Mouse (Mus musculus): ENCODE data around the gene Sp4.

Gene Sp4

GRCm38 (mm10) chr12:118264905-118265304 is 36.3 kb downstream of the Sp4 start:
- DNase-seq (ENCODE audit: low spot score in 2 of 2) = no peak

DNA sequence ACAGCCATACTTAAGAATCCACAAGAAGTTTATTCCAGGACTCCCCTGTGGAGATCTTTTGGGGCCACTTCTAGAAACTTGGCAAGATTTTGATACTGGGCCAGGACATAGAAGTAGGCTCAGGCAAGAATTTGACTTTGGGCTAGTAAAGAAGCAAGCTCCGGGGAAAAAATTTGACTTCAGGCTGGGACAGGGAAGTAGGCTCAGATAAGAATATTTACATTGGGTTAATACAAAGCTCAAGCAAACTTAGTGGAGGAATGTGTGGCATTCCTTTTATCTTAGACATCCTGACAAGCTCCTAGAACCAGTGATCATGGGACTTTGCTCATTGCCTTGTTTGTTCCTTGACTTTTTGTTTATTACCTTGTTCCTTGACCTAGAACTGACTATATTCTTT is 37.4 kb downstream of the Sp4 start:
- DNase-seq (ENCODE audit: low spot score in 2 of 2) = no peak

DNA sequence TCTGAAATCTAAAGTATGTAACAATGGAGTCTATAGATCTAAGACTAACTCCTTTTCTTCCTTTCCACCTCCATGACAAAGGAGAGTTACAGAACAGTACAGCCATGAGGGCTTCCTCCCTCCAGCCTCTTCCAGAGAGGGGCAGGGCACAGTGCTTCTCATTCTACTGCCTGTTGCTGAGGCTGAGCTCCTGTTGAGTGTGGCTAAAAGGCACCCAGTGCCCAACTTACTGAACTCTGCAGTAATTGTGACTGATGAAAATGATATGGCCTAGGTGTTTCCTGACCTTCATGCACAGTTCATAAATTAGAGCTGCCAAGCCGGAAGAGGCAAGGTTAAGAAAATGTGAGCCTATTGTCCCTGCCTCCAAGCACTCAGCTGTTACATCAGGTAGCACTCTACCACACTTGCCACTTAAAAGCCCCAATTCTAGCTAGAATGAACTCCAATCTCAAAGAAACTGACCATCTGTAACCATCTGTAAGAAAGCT is 45.9 kb downstream of the Sp4 start:
- DNase-seq (ENCODE audit: low spot score in 2 of 2) = no peak

DNA sequence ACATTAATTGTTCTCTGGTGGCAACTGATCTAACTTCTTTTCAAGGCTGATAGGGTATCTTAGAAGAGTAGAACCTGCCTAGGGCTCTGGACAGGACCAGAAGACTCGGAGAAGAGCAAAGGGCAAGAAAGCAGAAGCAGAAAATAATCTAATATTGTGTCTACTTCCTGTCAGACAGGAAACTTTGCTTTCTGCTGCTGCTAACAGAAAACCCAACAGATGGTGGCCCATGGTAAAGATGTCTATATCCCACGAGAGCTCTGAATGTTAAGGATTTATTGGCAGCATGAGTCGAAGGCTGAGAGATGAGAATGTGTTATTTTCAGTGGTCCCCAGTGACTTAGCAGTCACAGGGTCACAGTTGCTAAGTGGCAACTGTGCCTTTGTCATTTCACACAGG is 80.1 kb downstream of the Sp4 start:
- DNase-seq (ENCODE audit: low spot score in 2 of 2) = no peak

- DNase-seq (ENCODE audit: low spot score in 2 of 2) = no peak
Observed at GRCm38 (mm10) chr12:118220062-118220461, 81.2 kb downstream of the Sp4 start.

DNA sequence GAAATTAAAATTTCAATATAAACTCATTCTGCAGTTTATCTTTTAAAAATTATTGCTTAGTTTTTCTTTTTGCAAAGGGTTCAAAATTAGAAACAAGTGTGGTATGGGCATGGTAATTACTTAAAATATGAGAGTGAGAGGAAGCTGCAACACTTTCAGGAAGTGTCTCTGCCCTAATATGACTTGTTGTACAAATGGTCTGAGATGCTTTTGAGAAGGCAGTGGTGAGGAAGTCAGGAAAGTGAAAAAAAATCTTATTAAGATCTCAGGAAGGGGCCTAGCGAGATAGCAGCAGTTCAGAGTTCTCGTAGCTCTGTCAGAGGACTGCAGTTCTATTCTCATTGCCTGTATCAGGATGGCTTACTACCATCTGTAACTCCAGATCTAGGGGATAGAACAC is 89.1 kb downstream of the Sp4 start:
- no peak for DNase-seq (ENCODE audit: low spot score in 2 of 2)

DNA sequence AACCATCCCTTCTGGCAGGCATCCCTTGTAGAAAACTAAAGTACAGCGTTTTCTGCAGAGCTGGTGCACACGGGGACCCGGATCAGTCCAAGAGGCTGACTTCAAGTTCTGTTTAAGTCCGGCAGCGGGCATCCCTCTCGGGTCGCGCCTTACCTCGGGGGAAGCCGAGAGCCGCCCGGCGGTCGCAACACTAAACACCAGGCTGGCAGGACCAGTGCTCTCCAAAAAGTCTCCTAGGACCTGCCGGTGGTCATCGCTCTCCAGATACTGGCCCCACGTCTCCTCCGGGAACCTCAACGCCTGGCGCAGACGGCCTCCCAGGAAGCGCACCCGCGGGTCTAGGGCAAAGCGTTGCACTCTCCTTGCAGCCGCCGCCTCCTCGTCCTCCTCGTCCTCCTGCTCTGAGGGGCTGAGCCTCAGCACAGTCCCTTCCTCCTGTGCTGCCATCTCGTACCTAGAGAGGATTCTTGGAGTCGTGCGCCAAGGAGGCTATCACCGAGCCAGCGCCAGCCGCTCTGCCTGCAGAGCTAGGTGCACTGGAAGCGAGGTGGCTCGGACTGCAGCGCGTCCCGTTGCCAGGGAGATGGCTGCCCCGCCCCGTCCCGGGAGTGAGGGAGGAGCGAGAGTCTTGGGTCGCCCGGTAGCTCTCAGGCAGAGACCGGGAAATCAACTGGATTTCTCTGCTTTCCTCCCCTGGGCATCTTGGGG is 102.7 kb downstream of the Sp4 start, which contains the start of gene Dnah11:
Gene Dnah11, minus strand, starts transcription at position 658 of the 708 bp plus-strand sequence.
- peak; percentile 5 to 19 for DNase-seq (ENCODE audit: low spot score in 2 of 2)

GRCm38 (mm10) chr12:118196583-118196982 is 104.7 kb downstream of the Sp4 start:
- DNase-seq (ENCODE audit: low spot score in 2 of 2) = no peak

- DNase-seq (ENCODE audit: low spot score in 2 of 2) = no peak
Observed at GRCm38 (mm10) chr12:118189535-118189934, 111.7 kb downstream of the Sp4 start.

DNA sequence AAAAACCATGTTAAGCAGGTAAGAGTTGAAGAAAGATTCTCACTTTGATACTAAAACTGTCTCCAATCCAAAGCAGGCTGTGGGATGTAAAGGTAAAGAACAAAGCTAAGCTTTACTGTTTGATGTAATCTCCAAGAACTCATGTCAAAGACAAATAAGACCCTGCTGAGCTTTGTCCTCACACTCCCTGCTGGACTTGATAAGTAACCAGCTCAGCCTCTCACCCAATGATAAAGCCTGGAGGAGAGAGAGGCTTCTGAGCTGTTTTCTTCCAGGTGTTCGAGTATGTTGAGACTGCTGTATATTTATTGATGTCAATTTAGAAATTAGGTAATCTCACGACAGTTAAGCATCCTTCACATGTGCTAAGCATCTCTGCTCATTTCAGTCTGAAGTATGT is 113.6 kb downstream of the Sp4 start:
- no peak for DNase-seq (ENCODE audit: low spot score in 2 of 2)

DNA sequence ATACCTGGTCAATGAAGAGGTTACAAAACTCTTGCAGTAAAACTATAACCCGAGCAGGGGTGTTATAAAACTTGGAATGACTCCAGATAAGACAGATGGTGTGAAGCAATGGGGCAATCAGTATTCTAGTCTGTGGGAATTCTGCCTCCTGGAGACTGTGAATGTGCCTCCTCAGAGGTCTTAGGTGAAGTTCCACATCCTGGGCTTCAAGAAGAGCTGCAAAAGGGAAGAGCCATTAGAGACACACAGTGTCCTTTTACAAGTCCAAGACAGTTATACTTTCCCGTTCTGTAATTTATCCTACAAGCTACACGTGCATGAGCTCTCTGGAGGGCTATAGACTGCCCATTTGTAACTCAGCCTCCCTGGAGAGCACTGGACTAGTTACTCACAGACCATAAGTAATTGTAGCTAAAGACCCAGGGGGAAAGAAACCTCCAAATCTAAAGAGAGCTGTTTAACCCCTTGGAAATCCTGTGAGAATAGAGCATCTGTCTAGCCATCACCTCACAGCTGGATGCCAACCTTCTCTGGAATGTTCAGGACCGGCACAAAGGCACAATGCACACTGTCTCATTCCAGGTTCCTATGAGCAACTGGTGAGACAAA is 114.3 kb downstream of the Sp4 start:
- DNase-seq (ENCODE audit: low spot score in 2 of 2) = no peak

DNA sequence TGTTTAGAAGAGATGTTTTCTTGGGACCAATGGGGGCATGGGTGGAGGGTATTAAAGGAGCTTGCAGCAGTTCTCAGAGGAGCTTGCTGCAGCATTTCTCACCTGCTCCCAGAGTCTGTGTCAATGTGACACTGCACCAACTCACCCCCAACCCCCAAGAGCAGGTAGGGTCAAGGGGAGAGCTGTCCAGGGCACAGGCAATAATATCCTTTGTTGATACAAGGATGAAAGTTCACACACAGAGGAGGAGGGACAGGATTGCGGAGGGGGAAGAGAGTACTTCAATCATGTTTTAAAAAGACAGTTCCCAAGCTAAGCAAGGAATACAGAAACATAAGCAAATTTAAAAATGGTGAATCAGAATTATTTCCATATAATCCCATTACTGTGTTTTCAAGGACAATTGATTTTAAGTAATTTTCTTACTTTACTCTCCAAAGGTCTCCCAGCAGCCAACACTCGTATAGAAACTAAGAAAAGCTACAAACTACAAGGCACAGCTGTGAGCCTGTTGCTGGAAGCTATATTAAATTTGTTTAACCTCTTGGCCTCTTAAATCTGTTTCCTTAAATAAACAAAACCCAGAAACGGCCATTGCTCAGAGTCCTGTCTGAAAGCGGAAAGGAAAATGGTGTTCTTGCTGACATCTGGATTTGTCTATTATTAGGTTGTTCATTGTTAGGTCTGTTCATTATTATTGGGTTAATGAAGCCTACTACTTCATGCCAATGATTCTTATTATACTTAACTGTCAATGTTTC is 114.9 kb downstream of the Sp4 start:
- no peak for DNase-seq (ENCODE audit: low spot score in 2 of 2)
